ENCODE assay signal across 8 mouse cellular contexts in genomic region chr7:127636963-127637362, GRCm38 (mm10). TPM values are rescaled to one million over a fixed set of nuclear protein-coding genes. Genes with fewer than 3 reads are reported as not detected.
DNase-seq lines count a peak whose midpoint lies in the region; ATAC-seq lines count a peak whose summit lies in the region.

No protein-coding gene starts in this region.

- peak; percentile 89 to 92 for DNase-seq in adrenal gland, postnatal 36 days
- peak; percentile 80 for DNase-seq in embryo, embryonic 9.5 days (ENCODE audit: extremely low spot score)
- peak; percentile 63 to 81 for DNase-seq in gastrocnemius, postnatal 4 days (ENCODE audit: low spot score in 2 of 2)
- DNase-seq in left cerebral cortex, postnatal 25 days (ENCODE audit: low spot score in 2 of 2) = peak; percentile 70 to 88
- peak; percentile 82 for DNase-seq in right cerebral cortex, postnatal 25 days

- no peaks in the 10 kb centered on the region for H3K9me3 ChIP-seq in intestine, embryonic 15.5 days

- no peaks in the 10 kb centered on the region for H3K27me3 ChIP-seq in intestine, embryonic 15.5 days (replicated peaks)

- no peak overlapping the region for H3K27ac ChIP-seq in intestine, embryonic 15.5 days

- intact Hi-C loops in left cerebral cortex, postnatal 25 days (cut with DNase I) = loop anchor here (1.0 kb wide), 1 partner anchor 23 kb away; no protein-coding TSS in a partner anchor

- peak overlapping the region; percentile 55 for H3K4me3 ChIP-seq in intestine, embryonic 15.5 days (replicated peaks)

- ATAC-seq in intestine, embryonic 15.5 days = peak; percentile 90
- ATAC-seq in megakaryocyte progenitor cell, adult 5-6 weeks (replicated peaks; ENCODE audit: poor library complexity) = peak; percentile 64; the same call in 1 of the 2 replicates
- ATAC-seq in erythroid progenitor cell, adult 5-6 weeks (replicated peaks; ENCODE audit: low FRiP score, poor library complexity, severe bottlenecking) = no peak; the same call in 1 of the 2 replicates

- no peaks in the 10 kb centered on the region for H3K36me3 ChIP-seq in intestine, embryonic 15.5 days

- WGBS in intestine, embryonic 15.5 days = under 1% methylated on average over 27 of the region's 27 CpGs

- H3K4me2 ChIP-seq in intestine, embryonic 15.5 days (replicated peaks) = peak overlapping the region; percentile 72

- H3K4me1 ChIP-seq in intestine, embryonic 15.5 days (replicated peaks) = peaks cover 3% of the 10 kb centered on the region; the same call in 1 of the 2 replicates

- H3K9ac ChIP-seq in intestine, embryonic 15.5 days = peak overlapping the region; percentile 55

RNA-seq across cellular contexts. Expression of gene Zfp629, which starts 21.4 kb away (rescaled TPM):
- 10 to 100 TPM; 19.7 to 20.6 TPM for total RNA-seq in adrenal gland, postnatal 36 days (2021)
- 10 to 100 TPM; 13.1 to 13.5 TPM for total RNA-seq in gastrocnemius, postnatal 4 days (2021)
- 8.8 and 9.4 TPM in 2 replicates for polyA plus RNA-seq in intestine, embryonic 15.5 days (2015; fragmentation: Nextera tagmentation; extraction: Ambion mirVana)
- 10 to 100 TPM; 22.2 to 24.8 TPM for total RNA-seq in left cerebral cortex, postnatal 25 days (2021)
- 5.4 and 8.4 TPM in 2 replicates for total RNA-seq in megakaryocyte progenitor cell, adult 5-6 weeks (2015)
- total RNA-seq in megakaryocyte progenitor cell, adult 5-6 weeks (2017) = 8.5 and 11.3 TPM in 2 replicates
- total RNA-seq in erythroid progenitor cell, adult 5-6 weeks (2015; ENCODE audit: low replicate concordance) = 2.2 and 5.4 TPM in 2 replicates
- total RNA-seq in erythroid progenitor cell, adult 5-6 weeks (2017; ENCODE audit: low replicate concordance) = 0.38 and 1.3 TPM in 2 replicates

RNA-seq across cellular contexts. Expression of gene Rnf40, which starts 48.4 kb away (rescaled TPM):
- total RNA-seq in adrenal gland, postnatal 36 days (2021) = 10 to 100 TPM; 55.8 to 60.8 TPM
- 10 to 100 TPM; 48.4 to 50.5 TPM for total RNA-seq in gastrocnemius, postnatal 4 days (2021)
- 37.4 and 37.7 TPM in 2 replicates for polyA plus RNA-seq in intestine, embryonic 15.5 days (2015; fragmentation: Nextera tagmentation; extraction: Ambion mirVana)
- 10 to 100 TPM; 69.4 to 71.4 TPM for total RNA-seq in left cerebral cortex, postnatal 25 days (2021)
- 11.7 and 16.5 TPM in 2 replicates for total RNA-seq in megakaryocyte progenitor cell, adult 5-6 weeks (2015)
- total RNA-seq in megakaryocyte progenitor cell, adult 5-6 weeks (2017) = 36.9 and 41.9 TPM in 2 replicates
- 22.0 and 49.9 TPM in 2 replicates for total RNA-seq in erythroid progenitor cell, adult 5-6 weeks (2015; ENCODE audit: low replicate concordance)
- total RNA-seq in erythroid progenitor cell, adult 5-6 weeks (2017; ENCODE audit: low replicate concordance) = 60.3 and 108 TPM in 2 replicates

RNA-seq across cellular contexts. Expression of gene Ccdc189, which starts 48.6 kb away (rescaled TPM):
- 1 to 10 TPM; 7.0 to 7.8 TPM for total RNA-seq in adrenal gland, postnatal 36 days (2021)
- total RNA-seq in gastrocnemius, postnatal 4 days (2021) = 1 to 10 TPM; 5.0 to 5.1 TPM
- polyA plus RNA-seq in intestine, embryonic 15.5 days (2015; fragmentation: Nextera tagmentation; extraction: Ambion mirVana) = 4.1 and 4.9 TPM in 2 replicates
- total RNA-seq in left cerebral cortex, postnatal 25 days (2021) = 1 to 10 TPM; 6.8 to 7.7 TPM
- 1.8 and 2.2 TPM in 2 replicates for total RNA-seq in megakaryocyte progenitor cell, adult 5-6 weeks (2015)
- total RNA-seq in megakaryocyte progenitor cell, adult 5-6 weeks (2017) = 2.5 and 3.1 TPM in 2 replicates
- total RNA-seq in erythroid progenitor cell, adult 5-6 weeks (2015; ENCODE audit: low replicate concordance) = 21.8 and 32.1 TPM in 2 replicates
- 26.7 and 41.9 TPM in 2 replicates for total RNA-seq in erythroid progenitor cell, adult 5-6 weeks (2017; ENCODE audit: low replicate concordance)
